Mouse (Mus musculus): ENCODE measurements around the gene Cdc20.

The Cdc20 gene

DNA sequence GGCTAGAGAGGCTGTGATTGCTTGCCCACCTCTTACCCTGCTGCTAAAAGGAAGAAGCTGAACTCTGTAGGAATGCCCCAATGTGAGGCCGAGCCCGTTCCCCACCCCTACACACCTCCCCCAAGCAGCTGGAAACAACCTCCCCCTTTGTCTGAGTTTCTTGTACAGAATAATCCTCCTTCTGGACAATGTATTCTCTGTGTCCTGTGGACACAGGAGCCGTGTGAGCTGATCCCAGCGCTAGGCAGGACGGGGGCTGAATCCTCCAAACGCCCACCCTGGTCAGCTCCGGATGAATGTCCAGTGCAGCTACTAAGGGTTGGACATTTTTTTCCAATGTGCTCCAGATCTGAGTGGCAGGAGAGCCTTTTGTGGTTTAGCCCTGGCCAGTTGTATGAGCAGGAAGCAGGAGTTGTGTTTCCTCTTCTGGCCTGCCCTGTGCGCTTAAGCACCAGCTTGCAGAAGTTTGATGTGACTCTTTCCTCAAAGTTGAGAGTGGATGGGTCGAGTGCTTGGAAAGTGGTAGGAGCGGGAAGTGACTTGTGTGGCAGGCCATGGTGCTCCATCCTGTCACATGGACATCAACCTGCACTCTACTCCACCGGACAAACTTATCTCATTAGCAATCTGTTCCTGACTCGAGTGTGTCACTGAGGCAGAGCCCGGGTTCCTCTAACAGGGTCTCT, 19.9 kb downstream of the Cdc20 start:
- no peak for DNase-seq (ENCODE audit: low spot score)

DNA sequence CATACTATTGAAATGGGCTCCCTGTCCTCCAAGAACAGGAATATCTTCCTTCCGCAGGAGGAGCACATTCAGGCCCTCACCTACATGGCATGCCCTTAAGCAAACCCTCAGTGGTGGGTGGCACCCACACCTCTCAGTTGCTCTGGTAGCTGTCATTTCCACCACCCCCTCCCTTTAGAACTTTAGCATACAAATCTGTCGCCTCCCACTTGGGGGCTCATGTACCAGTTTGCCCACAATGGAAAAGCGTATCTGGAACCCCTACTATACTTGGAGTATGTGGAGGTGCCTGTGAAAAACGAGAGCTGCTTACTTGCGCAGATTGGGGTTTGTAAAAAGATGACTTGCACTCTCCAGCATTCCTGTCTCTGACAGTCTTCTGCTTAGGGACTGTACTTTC, 20.8 kb downstream of the Cdc20 start:
- DNase-seq (ENCODE audit: low spot score), result no peak

DNA sequence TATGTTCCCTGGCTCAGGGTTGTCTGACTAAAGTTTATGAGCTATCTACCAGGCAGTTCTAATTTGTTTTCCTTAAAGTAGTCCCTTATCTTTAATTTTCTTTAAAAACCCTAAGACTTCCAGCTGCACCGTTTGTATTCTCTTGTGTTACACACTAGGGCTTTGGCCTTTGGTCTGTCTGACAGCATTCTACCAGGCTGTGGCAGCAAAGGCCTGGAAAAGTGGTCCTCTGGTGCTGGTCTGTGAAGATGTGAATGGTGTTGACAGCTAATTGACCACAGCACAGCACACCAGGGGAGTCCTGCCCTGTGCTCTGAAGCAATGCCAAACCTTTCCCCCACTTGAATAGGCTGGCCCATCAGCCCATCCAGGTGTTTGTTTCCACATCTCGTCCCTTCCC, 21.4 kb downstream of the Cdc20 start:
- no peak for DNase-seq (ENCODE audit: low spot score)

DNA sequence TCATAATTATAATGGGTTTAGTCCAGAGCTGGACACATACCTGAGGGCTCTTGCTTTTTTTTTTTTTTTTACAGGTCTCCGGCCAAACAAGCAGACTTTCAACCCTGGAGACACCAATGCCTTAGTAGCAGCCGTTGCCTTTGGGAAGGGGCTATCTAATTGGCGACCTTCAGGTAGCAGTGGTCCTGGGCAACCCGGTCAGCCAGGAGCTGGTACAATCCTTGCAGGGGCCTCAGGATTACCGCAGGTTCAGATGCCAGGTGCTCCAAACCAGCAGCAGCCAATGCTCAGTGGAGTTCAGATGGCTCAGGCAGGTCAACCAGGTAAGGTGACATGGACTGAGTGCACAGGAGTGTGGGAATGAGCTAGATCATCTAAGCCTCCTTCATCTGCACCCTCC, 23.6 kb downstream of the Cdc20 start:
- no peak for DNase-seq (ENCODE audit: low spot score)

DNA sequence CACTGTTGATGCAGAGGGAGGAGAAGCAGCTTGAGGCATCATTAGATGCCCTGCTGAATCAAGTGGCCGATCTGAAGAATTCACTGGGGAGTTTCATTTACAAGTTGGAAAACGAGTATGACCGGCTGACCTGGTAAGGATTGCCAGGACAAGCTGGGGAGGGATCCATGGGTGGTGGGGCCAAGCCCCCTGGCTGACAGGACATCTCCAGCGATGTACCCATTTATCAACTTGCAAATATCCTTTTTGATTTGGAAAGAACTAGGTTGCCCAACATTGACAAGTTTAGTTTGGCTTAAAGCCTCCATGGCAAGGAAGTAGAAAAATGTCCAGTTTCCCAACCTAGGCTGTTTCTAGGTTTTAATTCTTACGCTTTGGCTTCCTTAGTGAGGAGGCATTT, 26.3 kb downstream of the Cdc20 start:
- DNase-seq (ENCODE audit: low spot score), result no peak

DNA sequence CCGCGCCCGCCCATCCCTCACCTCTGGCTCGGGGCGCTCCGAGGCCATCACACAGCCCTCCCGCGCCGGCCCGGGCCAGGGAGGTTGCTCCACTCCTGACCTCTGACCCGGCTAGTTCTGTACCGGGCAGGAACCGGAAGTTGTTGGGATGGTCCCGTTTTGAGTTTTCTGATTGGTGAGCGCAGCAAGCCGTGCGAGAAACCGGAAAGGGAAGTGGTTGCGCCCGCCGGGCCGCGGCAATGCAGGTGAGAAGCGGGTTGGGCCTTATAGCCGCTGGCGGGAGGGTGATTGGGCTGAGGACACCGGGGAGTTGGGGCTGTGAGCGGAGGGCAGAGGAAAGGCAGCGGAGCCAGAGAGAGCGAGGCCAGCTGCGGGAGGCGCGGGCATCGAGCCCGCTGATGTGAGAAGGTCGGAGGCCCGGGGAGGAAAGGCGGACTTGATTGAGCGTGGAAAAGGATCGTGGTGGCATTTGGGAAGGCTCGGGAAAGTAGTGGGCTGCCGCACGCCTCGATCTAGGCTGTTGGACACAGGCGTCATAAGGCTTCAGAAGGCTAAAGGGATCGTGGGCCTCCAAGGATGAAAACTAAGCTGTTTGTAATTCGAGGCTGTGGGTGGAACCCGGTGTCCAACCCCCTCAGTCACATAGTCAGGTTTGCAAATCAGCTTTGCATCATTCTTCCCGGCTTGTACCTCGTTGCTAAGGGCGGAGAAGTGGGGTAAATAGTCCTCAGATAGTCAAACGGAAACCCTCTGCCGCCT, 27.8 kb downstream of the Cdc20 start, which contains the start of the genes Szt2 and Med8:
Gene Szt2, minus strand, starts transcription at position 132 of the 759 bp plus-strand sequence.
Gene Med8, plus strand, starts transcription at position 196 of the 759 bp plus-strand sequence.
- peak; percentile 80 for DNase-seq (ENCODE audit: low spot score)

DNA sequence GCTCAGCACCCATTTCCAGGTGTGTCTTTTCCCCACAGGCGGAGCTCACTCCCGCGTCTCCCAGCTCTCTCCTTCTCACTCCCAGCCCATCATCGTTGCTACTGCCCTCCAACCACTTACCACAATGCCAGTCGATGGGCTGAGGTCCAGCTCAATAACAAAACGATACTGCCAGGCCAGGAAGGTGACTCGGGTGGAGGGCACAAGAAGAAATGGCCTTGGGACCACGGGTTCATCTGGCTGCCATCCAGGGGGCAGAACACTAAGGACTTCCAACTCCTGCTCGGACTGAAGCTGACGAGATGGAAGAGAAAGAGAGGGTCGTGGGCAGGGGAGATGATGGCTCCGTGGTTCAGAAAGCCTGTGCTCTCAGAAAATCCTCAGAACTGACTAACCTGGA, 34.5 kb downstream of the Cdc20 start:
- peak; percentile 43 for DNase-seq (ENCODE audit: low spot score)

DNA sequence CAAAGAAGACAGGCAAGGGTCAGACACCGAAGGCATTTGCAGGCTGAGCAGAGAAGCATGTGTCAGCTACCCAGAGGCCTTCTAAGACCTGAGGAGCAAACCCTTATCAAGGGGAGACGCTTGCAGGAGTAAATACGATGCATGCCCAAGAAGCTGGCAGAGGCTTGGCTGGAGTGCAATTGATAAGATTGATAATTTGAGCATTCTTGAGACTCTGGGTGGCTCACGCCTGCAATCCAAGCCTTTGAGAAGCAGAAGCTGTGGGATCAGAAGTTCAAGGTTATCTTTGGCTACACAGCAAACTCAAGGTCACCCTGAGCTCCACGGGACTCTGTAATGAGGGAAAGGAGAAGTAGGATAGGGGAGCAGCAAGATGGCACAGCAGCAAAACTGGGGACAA, 35.2 kb downstream of the Cdc20 start:
- DNase-seq (ENCODE audit: low spot score), result peak; percentile 59

DNA sequence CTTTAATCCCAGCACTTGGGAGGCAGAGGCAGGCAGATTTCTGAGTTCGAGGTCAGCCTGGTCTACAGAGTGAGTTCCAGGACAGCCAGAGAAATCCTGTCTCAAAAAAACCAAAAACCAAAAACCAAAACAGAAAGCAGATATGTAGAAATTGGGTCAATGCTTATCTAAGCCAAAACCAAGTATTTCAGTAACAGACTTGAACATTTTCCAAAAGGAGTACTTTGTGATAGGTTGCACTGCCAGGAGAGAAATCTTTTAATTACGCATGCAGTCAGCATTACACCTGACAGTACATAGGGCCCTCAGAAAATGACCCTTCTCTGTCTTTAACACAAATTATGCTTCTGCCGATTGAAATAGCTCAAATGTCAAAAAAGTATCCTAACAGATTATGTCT, 35.7 kb downstream of the Cdc20 start:
- no peak for DNase-seq (ENCODE audit: low spot score)

DNA sequence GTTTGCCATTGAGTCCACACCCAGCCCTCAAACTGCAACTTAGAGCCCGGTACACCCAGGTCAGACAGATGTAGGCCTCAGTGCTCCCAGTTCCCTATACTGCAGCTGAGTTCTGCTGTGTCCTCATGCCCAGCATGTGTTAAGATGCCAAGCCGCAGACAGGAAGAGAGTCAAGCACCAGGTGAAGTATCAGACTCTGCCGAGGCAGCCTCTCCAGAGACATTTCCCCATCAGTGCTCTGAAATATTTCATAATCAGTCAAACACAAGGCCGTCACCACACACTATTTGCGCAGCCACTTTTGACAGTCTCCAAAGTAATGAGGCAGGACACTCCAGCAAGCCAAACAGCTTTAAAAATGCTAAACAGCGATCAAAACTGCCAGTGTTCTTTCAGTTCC, 38.8 kb downstream of the Cdc20 start:
- DNase-seq (ENCODE audit: low spot score), result no peak

DNA sequence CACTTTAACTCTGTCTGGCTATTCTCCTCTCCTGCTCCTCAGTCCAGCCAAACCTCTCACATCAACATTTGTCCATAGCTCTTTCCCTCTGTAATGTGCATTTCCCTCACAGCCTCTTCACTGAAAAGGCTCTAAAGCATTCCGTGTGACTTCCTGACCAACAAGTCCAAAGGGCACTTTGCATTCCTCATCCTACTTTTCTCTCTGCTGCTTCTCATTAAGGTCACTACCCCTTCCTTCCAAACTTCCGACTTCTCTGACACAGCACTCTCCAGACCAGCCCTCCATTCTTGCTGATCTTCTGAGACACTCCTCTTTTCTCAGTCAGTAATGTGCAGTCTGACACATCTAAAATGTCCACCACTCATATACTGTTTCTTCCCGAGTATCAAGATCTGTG, 40.7 kb downstream of the Cdc20 start:
- DNase-seq (ENCODE audit: low spot score), result no peak

DNA sequence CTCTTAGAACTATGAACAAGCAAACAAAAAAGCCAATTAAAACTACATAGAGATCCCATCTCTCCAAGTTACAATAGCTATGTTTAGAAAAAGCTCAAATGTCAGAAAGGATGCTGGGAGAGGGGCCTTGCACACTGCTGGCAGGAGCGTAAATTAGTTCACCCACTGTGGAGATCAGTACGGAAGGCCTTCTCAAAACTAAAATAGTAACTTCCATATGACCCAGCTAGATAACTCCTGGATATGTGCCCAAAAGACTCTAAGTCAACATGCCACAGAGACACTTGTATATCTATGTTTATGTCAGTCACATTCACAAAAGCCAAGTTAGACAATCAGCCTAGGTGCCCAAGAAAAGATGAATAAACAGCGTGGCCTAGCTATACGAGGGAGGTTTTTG, 41.9 kb downstream of the Cdc20 start:
- no peak for DNase-seq (ENCODE audit: low spot score)

DNA sequence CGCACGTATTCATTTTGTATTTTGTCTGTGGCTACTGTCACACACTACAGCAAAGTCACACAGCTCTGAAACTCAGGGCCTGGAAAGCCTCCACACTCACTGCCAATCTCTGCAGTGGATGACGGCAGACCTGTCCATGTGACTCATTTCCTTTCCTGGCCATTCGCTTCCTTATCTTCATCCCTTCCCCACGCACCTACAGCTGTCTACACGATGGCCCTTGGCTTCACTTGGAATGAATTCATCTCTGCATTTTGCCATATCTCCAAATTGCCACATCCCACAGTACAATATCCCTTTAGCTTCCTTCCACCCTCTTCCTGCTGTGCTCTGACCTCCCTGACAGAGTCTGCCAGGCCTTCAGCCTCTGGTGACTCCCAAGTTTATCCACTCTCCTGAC, 42.6 kb downstream of the Cdc20 start:
- DNase-seq (ENCODE audit: low spot score), result no peak

DNA sequence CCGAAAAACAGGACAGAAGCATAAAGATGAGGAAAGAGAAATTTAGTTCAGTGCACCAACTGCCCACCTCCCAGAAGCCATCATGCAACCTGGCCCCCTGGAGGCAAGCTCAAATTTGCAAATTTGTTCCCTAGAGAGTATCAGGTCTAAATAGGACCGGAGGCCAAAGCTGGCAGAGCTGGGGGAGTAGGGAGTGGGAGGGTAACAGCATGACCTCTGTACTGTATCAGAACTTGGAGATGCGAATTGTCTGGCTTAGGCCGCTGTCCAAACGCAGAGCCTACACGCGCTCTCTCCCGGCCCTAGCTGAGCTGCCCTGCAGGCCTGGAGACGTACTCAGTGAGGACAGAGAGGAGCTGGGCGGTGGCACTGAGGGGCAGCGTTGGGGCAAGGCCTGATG, 47.0 kb downstream of the Cdc20 start:
- DNase-seq (ENCODE audit: low spot score), result no peak

DNA sequence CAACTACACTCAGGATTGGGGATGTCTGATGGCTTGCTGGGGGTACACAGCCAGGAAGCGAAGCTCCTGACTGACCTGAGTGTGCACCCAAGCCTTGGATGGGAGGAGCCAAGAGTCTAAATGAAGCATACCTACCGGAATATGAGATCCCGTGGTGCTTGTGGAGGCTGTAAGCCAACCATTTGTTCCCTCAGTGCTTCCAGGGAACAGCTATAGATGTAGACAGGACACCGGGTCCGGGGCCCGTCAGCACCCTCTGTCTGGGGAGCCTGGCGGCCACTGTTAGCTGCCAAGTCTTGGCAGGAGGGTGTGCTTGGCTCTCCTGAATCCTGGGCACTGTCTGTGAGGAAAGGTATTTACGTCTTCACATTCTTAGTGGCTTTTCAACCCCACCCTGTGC, 49.8 kb downstream of the Cdc20 start:
- no peak for DNase-seq (ENCODE audit: low spot score)

DNA sequence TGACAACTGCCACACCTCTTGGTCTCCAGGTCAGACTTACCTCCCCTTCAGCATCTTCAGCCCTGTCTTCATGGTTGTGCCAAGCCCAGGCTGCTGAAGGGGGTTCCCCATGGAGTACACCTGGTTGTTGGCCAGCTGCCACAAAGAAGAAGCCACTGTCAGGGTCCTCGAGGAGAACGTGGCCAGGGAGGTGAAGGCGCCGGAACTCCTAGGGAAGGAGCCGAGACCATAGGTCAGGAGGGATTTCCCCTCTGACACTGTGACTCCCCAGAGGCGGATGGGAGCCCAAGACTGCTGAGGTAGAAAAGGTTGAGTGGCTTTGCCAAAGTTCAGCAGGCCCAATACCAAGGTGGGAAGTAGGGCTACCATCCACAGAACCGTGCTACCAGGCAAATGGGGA, 53.9 kb downstream of the Cdc20 start:
- no peak for DNase-seq (ENCODE audit: low spot score)

All from ovary, adult 18-20 months (tissue).